Comparison of ENCODE assay signal across 11 mouse cellular contexts in the genomic region with DNA sequence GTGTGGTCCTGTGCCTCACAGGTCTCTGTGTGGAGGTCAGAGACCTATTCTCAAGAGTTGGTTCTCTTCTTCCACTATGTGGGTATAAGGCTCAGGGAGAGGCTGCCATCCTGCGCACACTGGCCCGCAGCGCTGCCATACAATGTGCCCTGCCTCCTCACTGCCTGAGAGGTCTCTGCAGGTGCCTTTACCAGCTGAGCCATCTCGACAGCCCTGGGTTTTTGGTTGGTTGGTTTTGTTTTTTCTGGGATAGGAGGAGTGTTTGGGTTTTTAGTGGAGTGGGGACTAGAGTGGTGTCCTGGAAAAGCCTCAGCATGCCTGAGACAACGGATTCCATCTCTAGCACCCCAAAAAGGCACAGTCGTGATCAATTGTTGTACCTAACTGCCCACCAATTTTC. TPM values are rescaled to one million over a fixed set of nuclear protein-coding genes. Genes with fewer than 3 reads are reported as not detected.
DNase-seq lines count a peak whose midpoint lies in the region; ATAC-seq and TF ChIP-seq lines count a peak whose summit lies in the region.
"Had no signal": no experiment of that assay in that cellular context is flagged by ENCODE, and none has a peak within 500 bp of the region (broad histone marks: within the 10 kb centered on the region; RNA-seq: fewer than 3 reads in every experiment).

No protein-coding gene starts in this region.

- ATAC-seq in liver, embryonic 11.5 days (replicated peaks; ENCODE audit: low FRiP score) = no peak
- 0 out of 2 replicates have a peak, but pooled peaks have one; percentile 8 for ATAC-seq in granulocyte monocyte progenitor cell, adult 5-6 weeks (replicated peaks; ENCODE audit: poor library complexity, severe bottlenecking)
- 0 out of 2 replicates have a peak, but pooled peaks have one; percentile 7 for ATAC-seq in midbrain, embryonic 13.5 days
- ATAC-seq in forebrain, embryonic 14.5 days = no peak

- peaks cover 22% of the 10 kb centered on the region; the same call in 1 of the 2 replicates for H3K36me3 ChIP-seq in liver, embryonic 11.5 days (ENCODE audit: control insufficient read depth, insufficient read depth, low read length)
- peaks cover 22 to 23% of the 10 kb centered on the region in 2 experiments for H3K36me3 ChIP-seq in MEL (ENCODE audit: control insufficient read depth in 1 of 2, insufficient read depth in 2 of 2, low read length in 2 of 2)
- H3K36me3 ChIP-seq in midbrain, embryonic 13.5 days = peaks cover 25% of the 10 kb centered on the region
- peaks cover 29% of the 10 kb centered on the region for H3K36me3 ChIP-seq in forebrain, embryonic 14.5 days (ENCODE audit: control insufficient read depth, insufficient read depth, low read length)

- peaks cover 32% of the 10 kb centered on the region for H3K79me2 ChIP-seq in MEL (ENCODE audit: control insufficient read depth, insufficient read depth, low read length, poor library complexity)

- TF ChIP-seq RAD21 in MEL (IDR thresholded peaks at IDR 0.05; ENCODE audit: low read depth, low read length) = no peak

- no peak for DNase-seq in liver, embryonic 11.5 days (ENCODE audit: low spot score)
- DNase-seq in liver = no peak
- no peak for DNase-seq in MEL (ENCODE audit: low read depth, low spot score)
- no peak for DNase-seq in layer of hippocampus, postnatal 10 days (ENCODE audit: low spot score in 2 of 2)
- DNase-seq in forebrain, embryonic 14.5 days (ENCODE audit: low spot score) = no peak
- no peak for DNase-seq in ovary, postnatal 10 days (ENCODE audit: low spot score)
- DNase-seq: kidney, adult 11 months; right cerebral cortex, postnatal 25 days had no signal

- H3K4me3 ChIP-seq in liver, embryonic 11.5 days (ENCODE audit: low read depth, low read length) = no peak overlapping the region
- peak overlapping the region; percentile 51 to 65 for H3K4me3 ChIP-seq in MEL (ENCODE audit: control insufficient read depth in 1 of 2, insufficient read depth in 1 of 2, low read depth in 2 of 2, low read length in 2 of 2)
- H3K4me3 ChIP-seq in midbrain, embryonic 13.5 days (replicated peaks) = no peak overlapping the region
- H3K4me3 ChIP-seq in forebrain, embryonic 14.5 days (ENCODE audit: low read depth, low read length) = no peak overlapping the region

- H3K9ac ChIP-seq in liver, embryonic 11.5 days (ENCODE audit: low read depth, low read length) = no peak overlapping the region; the same call in 1 of the 2 replicates
- H3K9ac ChIP-seq in MEL (ENCODE audit: control insufficient read depth, low read depth, low read length, poor library complexity, severe bottlenecking) = peak overlapping the region; percentile 70
- H3K9ac ChIP-seq in midbrain, embryonic 13.5 days (replicated peaks) = 0 out of 2 replicates have a peak overlapping the region, but pooled peaks have one; percentile 14
- no peak overlapping the region for H3K9ac ChIP-seq in forebrain, embryonic 14.5 days (ENCODE audit: low read length)

- 86% methylated on average over 6 of the region's 6 CpGs for WGBS in liver, embryonic 11.5 days
- WGBS in midbrain, embryonic 13.5 days = 83% methylated on average over 6 of the region's 6 CpGs
- 87% methylated on average over 6 of the region's 6 CpGs for WGBS in forebrain, embryonic 14.5 days

- TF ChIP-seq EP300 in MEL (IDR thresholded peaks at IDR 0.05; ENCODE audit: low read depth in 1 of 2, low read length in 2 of 2) = no peak

- H3K9me3 ChIP-seq in liver, embryonic 11.5 days (ENCODE audit: control insufficient read depth, low read length) = no peaks in the 10 kb centered on the region
- no peaks in the 10 kb centered on the region for H3K9me3 ChIP-seq in MEL (replicated peaks; ENCODE audit: insufficient read depth, low read length)
- no peaks in the 10 kb centered on the region for H3K9me3 ChIP-seq in midbrain, embryonic 13.5 days
- H3K9me3 ChIP-seq in forebrain, embryonic 14.5 days (replicated peaks; ENCODE audit: control insufficient read depth, low read length) = no peaks in the 10 kb centered on the region
- H3K9me3 ChIP-seq: midbrain, embryonic 12.5 days had no signal

- H3K27ac ChIP-seq in liver, embryonic 11.5 days (ENCODE audit: low read depth, low read length) = no peak overlapping the region
- peak overlapping the region; percentile 83 for H3K27ac ChIP-seq in MEL (ENCODE audit: control insufficient read depth, low read depth, low read length)
- no peak overlapping the region for H3K27ac ChIP-seq in midbrain, embryonic 13.5 days
- no peak overlapping the region for H3K27ac ChIP-seq in forebrain, embryonic 14.5 days (ENCODE audit: low read depth, low read length)
- H3K27ac ChIP-seq: midbrain, embryonic 12.5 days had no signal

- no peak for TF ChIP-seq POLR2A in MEL (IDR thresholded peaks at IDR 0.05; ENCODE audit: control insufficient read depth in 1 of 2, insufficient read depth in 1 of 2, low read depth in 1 of 2, low read length in 2 of 2, poor library complexity in 1 of 2)

- H3K4me2 ChIP-seq in liver, embryonic 11.5 days = peak overlapping the region; percentile 58
- H3K4me2 ChIP-seq in midbrain, embryonic 13.5 days (replicated peaks) = peak overlapping the region; percentile 30; the same call in 1 of the 2 replicates
- H3K4me2 ChIP-seq in forebrain, embryonic 14.5 days (ENCODE audit: low read length) = no peak overlapping the region

- peaks cover 4% of the 10 kb centered on the region for H3K4me1 ChIP-seq in liver, embryonic 11.5 days (replicated peaks; ENCODE audit: control insufficient read depth, insufficient read depth, low read length)
- H3K4me1 ChIP-seq in MEL (ENCODE audit: control insufficient read depth in 1 of 2, insufficient read depth in 2 of 2, low read length in 2 of 2) = peaks cover 0 to 11% of the 10 kb centered on the region in 2 experiments; a peak in 1 of 4 replicates
- peaks cover 19% of the 10 kb centered on the region for H3K4me1 ChIP-seq in midbrain, embryonic 13.5 days (replicated peaks)
- peaks cover 8% of the 10 kb centered on the region for H3K4me1 ChIP-seq in forebrain, embryonic 14.5 days (ENCODE audit: control insufficient read depth, insufficient read depth, low read length)

- no peak for TF ChIP-seq CTCF in MEL (IDR thresholded peaks at IDR 0.05 in 2 of 3, conservative IDR thresholded peaks at IDR 0.05 in 1 of 3; ENCODE audit: control insufficient read depth in 1 of 3, insufficient read depth in 1 of 3, low read depth in 2 of 3, low read length in 3 of 3, poor library complexity in 1 of 3, severe bottlenecking in 1 of 3)

- H3K27me3 ChIP-seq in liver, embryonic 11.5 days (replicated peaks; ENCODE audit: control insufficient read depth, insufficient read depth, low read length) = no peaks in the 10 kb centered on the region
- no peaks in the 10 kb centered on the region for H3K27me3 ChIP-seq in MEL (ENCODE audit: control insufficient read depth in 1 of 2, insufficient read depth in 2 of 2, low read length in 2 of 2)
- no peaks in the 10 kb centered on the region for H3K27me3 ChIP-seq in midbrain, embryonic 13.5 days
- H3K27me3 ChIP-seq in forebrain, embryonic 14.5 days (replicated peaks; ENCODE audit: control insufficient read depth, insufficient read depth, low read length) = no peaks in the 10 kb centered on the region
- H3K27me3 ChIP-seq: midbrain, embryonic 12.5 days had no signal

TF ChIP-seq in MEL, 35 proteins besides CTCF, POLR2A, EP300 and RAD21:
- TF ChIP-seq MXI1 (IDR thresholded peaks at IDR 0.05; ENCODE audit: low read depth, low read length) (no peak), JUND (IDR thresholded peaks at IDR 0.05; ENCODE audit: low read depth, low read length) (no peak), SIN3A (IDR thresholded peaks at IDR 0.05; ENCODE audit: low read length) (no peak), ZC3H11A (IDR thresholded peaks at IDR 0.05; ENCODE audit: low read depth, low read length) (no peak), GATA1 (IDR thresholded peaks at IDR 0.05; ENCODE audit: low read depth, low read length) (no peak), MYC (IDR thresholded peaks at IDR 0.05; ENCODE audit: low read depth, low read length) (no peak), MAFK (IDR thresholded peaks at IDR 0.05; ENCODE audit: borderline replicate concordance, low read depth, low read length) (no peak), ETS1 (IDR thresholded peaks at IDR 0.05; ENCODE audit: low read depth, low read length) (no peak), MEF2A (IDR thresholded peaks at IDR 0.05; ENCODE audit: extremely low read depth, insufficient replicate concordance, low read depth, low read length, poor library complexity, severe bottlenecking) (no peak), USF1 (IDR thresholded peaks at IDR 0.05; ENCODE audit: low read depth, low read length) (no peak), POLR2AphosphoS5 (IDR thresholded peaks at IDR 0.05; ENCODE audit: borderline replicate concordance, low read depth, low read length) (no peak), TCF12 (IDR thresholded peaks at IDR 0.05; ENCODE audit: low read depth, low read length) (no peak), MAX (IDR thresholded peaks at IDR 0.05; ENCODE audit: low read length) (no peak), TAL1 (IDR thresholded peaks at IDR 0.05; ENCODE audit: low read length) (no peak)

RNA-seq across cellular contexts. Expression of gene Rps3a1, which starts 0.8 kb away (rescaled TPM):
- 1,618 and 1,639 TPM in 2 replicates for polyA plus RNA-seq in liver, embryonic 11.5 days (2014; fragmentation: Nextera tagmentation; extraction: Ambion mirVana)
- total RNA-seq in MEL (2012; rRNA removed) = 2,397 and 2,507 TPM in 2 replicates
- 1,000 to 10,000 TPM in 1 of 2 experiments, not detected in 1; 1,198 TPM for polyA plus RNA-seq in MEL (2012; ENCODE audit: insufficient read depth in 1 of 2, insufficient read length in 2 of 2, low read depth in 1 of 2, low replicate concordance in 2 of 2, missing spikeins in 1 of 2)
- total RNA-seq in granulocyte monocyte progenitor cell, adult 5-6 weeks (2014; fragmentation: Nextera tagmentation) = 3,744 and 3,748 TPM in 2 replicates
- 6,425 and 6,963 TPM in 2 replicates for total RNA-seq in granulocyte monocyte progenitor cell, adult 5-6 weeks (2017)
- polyA plus RNA-seq in midbrain, embryonic 13.5 days (2015; fragmentation: Nextera tagmentation; extraction: Ambion mirVana) = 722 and 731 TPM in 2 replicates
- 100 to 1,000 TPM; 462 to 476 TPM for total RNA-seq in layer of hippocampus, postnatal 10 days (2021)
- polyA plus RNA-seq in forebrain, embryonic 14.5 days (2014; fragmentation: Nextera tagmentation; extraction: Ambion mirVana) = 802 and 926 TPM in 2 replicates

Comparison
In these comparisons a context has a peak if more than half of its experiments do, and no peak if none do; other contexts are left out.
1. ATAC-seq: peak in granulocyte monocyte progenitor cell, adult 5-6 weeks (single experiment) and midbrain, embryonic 13.5 days (single experiment); none in liver, embryonic 11.5 days (single experiment) and forebrain, embryonic 14.5 days (single experiment).
2. H3K4me3 ChIP-seq: peak in MEL (2 of 2); none in liver, embryonic 11.5 days (single experiment), midbrain, embryonic 13.5 days (single experiment) and forebrain, embryonic 14.5 days (single experiment).
3. H3K9ac ChIP-seq: peak in MEL (single experiment) and midbrain, embryonic 13.5 days (single experiment); none in liver, embryonic 11.5 days (single experiment) and forebrain, embryonic 14.5 days (single experiment).